Comparison of ENCODE assay signal across 18 mouse cellular contexts in genomic region chr3:156710693-156711092, GRCm38 (mm10).
DNase-seq lines count a peak whose midpoint lies in the region; ATAC-seq and TF ChIP-seq lines count a peak whose summit lies in the region.
"Had no signal": no experiment of that assay in that cellular context is flagged by ENCODE, and none has a peak within 500 bp of the region (broad histone marks: within the 10 kb centered on the region; RNA-seq: fewer than 3 reads in every experiment).

No protein-coding gene starts in this region.

- H3K27ac ChIP-seq in heart, embryonic 16.5 days (ENCODE audit: low read length) = 0 out of 2 replicates have a peak overlapping the region, but pooled peaks have one; percentile 18
- no peak overlapping the region for H3K27ac ChIP-seq in lung, embryonic 15.5 days
- no peak overlapping the region for H3K27ac ChIP-seq in cerebellum, adult 2 months (ENCODE audit: insufficient read depth, low read length)
- H3K27ac ChIP-seq: embryonic facial prominence, embryonic 13.5 days; heart, adult 2 months; kidney, postnatal 0 days; left cerebral cortex, adult 2 months; limb, embryonic 10.5 days; liver, embryonic 12.5 days; midbrain, embryonic 12.5 days had no signal

- no peak overlapping the region for H3K4me3 ChIP-seq in heart, embryonic 16.5 days (ENCODE audit: low read length)
- H3K4me3 ChIP-seq in lung, embryonic 15.5 days = no peak overlapping the region
- H3K4me3 ChIP-seq in cerebellum, adult 2 months (replicated peaks; ENCODE audit: insufficient read depth, low read depth, low read length) = no peak overlapping the region
- H3K4me3 ChIP-seq: embryonic facial prominence, embryonic 13.5 days; heart, adult 2 months; left cerebral cortex, adult 2 months; limb, embryonic 10.5 days; liver, embryonic 12.5 days; midbrain, embryonic 12.5 days had no signal

- 35% methylated on average over 4 of the region's 4 CpGs for WGBS in heart, embryonic 16.5 days
- WGBS in lung, embryonic 15.5 days = 56% methylated on average over 4 of the region's 4 CpGs
- 10% methylated on average over 4 of the region's 4 CpGs for WGBS in cerebellum, adult 2 months

- peaks cover 8% of the 10 kb centered on the region for H3K4me1 ChIP-seq in heart, embryonic 16.5 days (ENCODE audit: control insufficient read depth, insufficient read depth, low read length)
- peaks cover 8% of the 10 kb centered on the region for H3K4me1 ChIP-seq in lung, embryonic 15.5 days
- H3K4me1 ChIP-seq in cerebellum, adult 2 months (ENCODE audit: control insufficient read depth, insufficient read depth, low read length) = peaks cover 14% of the 10 kb centered on the region
- H3K4me1 ChIP-seq: embryonic facial prominence, embryonic 13.5 days; liver, embryonic 12.5 days; midbrain, embryonic 12.5 days had no signal

- H3K9me3 ChIP-seq in heart, embryonic 16.5 days (replicated peaks; ENCODE audit: control insufficient read depth, low read length) = no peaks in the 10 kb centered on the region
- H3K9me3 ChIP-seq in lung, embryonic 15.5 days = no peaks in the 10 kb centered on the region
- H3K9me3 ChIP-seq: embryonic facial prominence, embryonic 13.5 days; limb, embryonic 10.5 days; liver, embryonic 12.5 days; midbrain, embryonic 12.5 days had no signal

- H3K36me3 ChIP-seq in heart, embryonic 16.5 days (ENCODE audit: control insufficient read depth, insufficient read depth) = no peaks in the 10 kb centered on the region
- no peaks in the 10 kb centered on the region for H3K36me3 ChIP-seq in lung, embryonic 15.5 days
- H3K36me3 ChIP-seq: embryonic facial prominence, embryonic 13.5 days; limb, embryonic 10.5 days; liver, embryonic 12.5 days; midbrain, embryonic 12.5 days had no signal

- H3K9ac ChIP-seq in heart, embryonic 16.5 days (ENCODE audit: low read length) = no peak overlapping the region
- H3K9ac ChIP-seq in lung, embryonic 15.5 days = no peak overlapping the region
- H3K9ac ChIP-seq: embryonic facial prominence, embryonic 13.5 days; liver, embryonic 12.5 days; midbrain, embryonic 12.5 days had no signal

- no peak for TF ChIP-seq POLR2A in cerebellum, adult 2 months (IDR thresholded peaks at IDR 0.05; ENCODE audit: borderline replicate concordance, insufficient read depth, low read length)

- no peaks in the 10 kb centered on the region for H3K27me3 ChIP-seq in heart, embryonic 16.5 days (ENCODE audit: control insufficient read depth, insufficient read depth, low read length)
- no peaks in the 10 kb centered on the region for H3K27me3 ChIP-seq in lung, embryonic 15.5 days
- no peaks in the 10 kb centered on the region for H3K27me3 ChIP-seq in cerebellum, adult 2 months (ENCODE audit: control insufficient read depth, insufficient read depth, low read length)
- H3K27me3 ChIP-seq: embryonic facial prominence, embryonic 13.5 days; liver, embryonic 12.5 days; midbrain, embryonic 12.5 days had no signal

- peak; percentile 72 for ATAC-seq in heart, embryonic 16.5 days (replicated peaks; ENCODE audit: extremely low read depth, insufficient read depth, low FRiP score)
- peak; percentile 49; the same call in 1 of the 2 replicates for ATAC-seq in lung, embryonic 15.5 days (ENCODE audit: borderline replicate concordance, extremely low read depth, low FRiP score, low TSS enrichment)
- ATAC-seq: liver, embryonic 12.5 days had no signal

- no peak for DNase-seq in heart, adult 8-10 months (ENCODE audit: low spot score)
- DNase-seq in lung, postnatal 10 days = no peak
- peak; percentile 70 to 83 for DNase-seq in cerebellum, adult 2 months
- peak; percentile 3 for DNase-seq in fibroblast of lung, adult 2 months (ENCODE audit: low read depth)
- no peak for DNase-seq in right cerebral cortex, postnatal 14 days
- DNase-seq: adrenal gland, postnatal 10 days; gastrocnemius, postnatal 14 days; heart, adult 2 months; lung, postnatal 4 days; thymus, postnatal 36 days had no signal

- H3K4me2 ChIP-seq in heart, embryonic 16.5 days (ENCODE audit: low read depth, low read length) = no peak overlapping the region
- no peak overlapping the region for H3K4me2 ChIP-seq in lung, embryonic 15.5 days
- H3K4me2 ChIP-seq: embryonic facial prominence, embryonic 13.5 days; liver, embryonic 12.5 days; midbrain, embryonic 12.5 days had no signal

- no peak for TF ChIP-seq CTCF in cerebellum, adult 2 months (IDR thresholded peaks at IDR 0.05; ENCODE audit: borderline replicate concordance, insufficient read depth, low read depth, low read length)

Comparison
In these comparisons a context has a peak if more than half of its experiments do, and no peak if none do; other contexts are left out.
1. DNase-seq: peak in cerebellum, adult 2 months (2 of 2) and fibroblast of lung, adult 2 months (single experiment); none in heart, adult 8-10 months (single experiment), lung, postnatal 10 days (single experiment) and right cerebral cortex, postnatal 14 days (single experiment).